Mouse (Mus musculus): ENCODE results near the gene Rhoa.

DNA sequence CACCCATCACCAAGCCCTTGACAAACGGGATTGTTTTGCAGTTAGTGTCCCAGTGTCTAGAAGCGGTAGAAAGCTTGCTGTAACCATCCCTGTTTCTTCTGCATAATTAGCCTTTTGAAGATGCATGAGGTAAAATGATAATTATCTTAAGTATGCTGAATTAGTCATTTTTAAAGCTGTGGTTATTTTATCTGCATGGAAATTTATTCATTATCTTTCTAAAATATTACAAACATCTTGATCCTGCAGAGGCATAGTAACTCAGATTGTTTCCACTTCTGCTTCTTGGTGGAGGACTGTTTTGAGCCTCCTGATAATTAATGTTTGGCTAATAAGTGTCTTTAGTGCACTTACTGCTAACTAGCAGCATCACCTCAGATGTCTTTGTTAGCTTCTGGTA lies 12.5 kb downstream of the Rhoa start:
- TF ChIP-seq CTCF (IDR thresholded peaks at IDR 0.05; ENCODE audit: insufficient read depth, low read depth, low read length) = no peak
- TF ChIP-seq POLR2A (IDR thresholded peaks at IDR 0.05; ENCODE audit: insufficient read depth, low read depth, low read length) = no peak
